Mouse (Mus musculus): ENCODE data around the gene Tlr9.

The Tlr9 gene

DNA sequence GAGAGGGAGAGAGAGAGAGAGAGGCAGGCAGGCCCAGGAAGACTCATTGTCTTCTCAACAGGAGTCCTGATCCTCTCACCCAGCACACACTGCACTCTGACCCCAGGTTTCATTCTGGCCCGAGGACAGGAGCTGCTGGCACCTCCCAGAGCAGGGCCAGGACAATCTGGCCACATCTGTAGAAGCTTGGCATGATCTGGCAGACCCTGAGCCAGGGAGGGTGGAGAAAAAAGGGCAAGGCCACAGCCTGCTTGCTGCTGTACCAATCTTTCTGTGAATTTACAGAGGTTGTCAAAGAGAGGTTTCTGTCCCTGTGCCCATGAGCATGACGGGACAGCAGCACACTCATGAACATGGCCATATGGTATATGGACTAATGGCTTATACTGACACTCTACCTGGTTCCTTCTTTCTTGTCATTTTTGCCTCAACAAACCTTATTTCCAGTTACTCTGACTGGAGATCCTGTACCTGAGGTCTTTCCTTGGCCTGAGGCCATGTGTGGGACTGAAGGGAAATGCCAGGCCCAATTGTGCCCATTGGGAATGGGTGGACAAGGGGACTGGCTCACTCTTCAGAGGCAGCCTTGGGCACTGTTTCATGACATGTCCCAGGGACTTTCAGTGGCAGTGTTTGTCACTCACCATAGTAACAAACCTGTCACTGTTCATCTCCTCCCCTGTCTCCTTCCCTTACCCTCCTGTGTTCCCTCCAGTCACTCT lies 44.7 kb downstream of the Tlr9 start:
- no peak for DNase-seq (ENCODE audit: low read depth, low spot score)

DNA sequence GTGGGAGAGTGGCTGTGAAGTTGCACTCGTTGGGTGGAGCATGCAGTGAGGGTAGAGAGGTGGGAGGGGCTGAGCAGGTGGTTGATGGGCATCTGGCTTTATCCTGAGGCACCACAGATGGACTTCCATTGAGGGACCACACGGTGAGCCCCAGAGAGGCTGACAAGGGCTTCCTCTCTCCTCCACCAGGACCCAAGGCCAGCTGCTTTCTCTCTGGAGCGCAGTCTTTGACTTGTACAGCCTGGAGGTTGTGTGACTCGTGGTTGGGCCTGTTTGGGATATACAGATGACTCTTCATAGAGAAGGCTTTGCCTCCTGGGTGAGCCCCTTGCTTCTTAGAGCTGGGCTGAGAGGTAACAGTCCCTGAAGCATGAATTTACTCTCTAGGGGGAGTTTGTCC lies 46.0 kb downstream of the Tlr9 start:
- no peak for DNase-seq (ENCODE audit: low read depth, low spot score)

DNA sequence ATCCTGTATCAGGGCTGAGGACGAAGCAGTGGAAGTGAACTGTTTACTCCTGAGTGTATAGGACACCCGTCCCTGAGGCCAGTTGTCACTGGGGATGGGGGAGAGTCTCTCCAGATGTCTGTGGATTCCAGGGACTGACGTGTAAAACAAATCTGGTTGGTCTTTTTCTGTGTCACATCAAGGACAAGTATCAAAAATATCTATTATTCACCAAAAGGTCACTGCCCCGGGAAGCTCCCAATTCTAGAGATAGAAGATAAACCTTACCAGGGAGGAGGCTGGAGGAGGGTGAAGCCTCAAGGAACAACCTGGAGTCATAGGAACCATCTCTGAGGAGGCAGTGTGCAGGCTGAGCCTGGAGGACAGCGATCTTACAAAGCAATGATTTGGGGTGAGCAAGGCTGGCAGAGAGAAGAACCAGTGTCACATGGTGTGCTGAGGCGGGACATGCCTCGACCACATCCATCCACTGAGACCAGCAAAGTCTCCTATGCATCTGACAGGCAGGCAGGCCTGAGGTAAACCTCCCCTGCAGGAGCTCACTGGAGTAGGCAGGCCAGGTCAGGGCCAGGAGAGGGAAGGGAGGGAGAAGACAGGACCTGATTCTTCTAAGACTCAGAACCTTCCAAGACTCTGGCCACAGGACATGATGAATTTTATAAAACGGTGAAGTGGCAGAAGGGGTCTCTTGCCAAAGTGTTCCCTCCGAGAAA lies 46.8 kb downstream of the Tlr9 start:
- DNase-seq (ENCODE audit: low read depth, low spot score): no peak

DNA sequence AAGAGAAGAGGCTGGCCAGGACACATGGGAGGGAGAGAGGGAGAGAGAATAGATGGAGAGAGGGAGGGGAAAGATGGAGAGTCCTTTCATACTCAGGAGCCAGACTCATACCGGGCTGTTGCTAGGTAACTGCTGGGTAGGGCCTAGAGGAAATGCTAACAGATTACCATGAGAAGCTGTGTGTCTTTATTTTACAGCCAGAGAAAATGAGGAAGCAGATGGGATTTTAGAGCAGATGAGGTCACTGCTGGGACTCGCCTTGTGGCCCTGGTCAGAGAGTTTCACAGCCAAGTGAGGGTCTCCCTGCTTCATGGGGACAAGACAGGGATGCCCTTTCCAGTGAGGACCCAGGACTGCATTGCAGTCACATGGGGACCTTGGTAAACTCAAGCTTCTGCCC lies 47.5 kb downstream of the Tlr9 start:
- no peak for DNase-seq (ENCODE audit: low read depth, low spot score)

DNA sequence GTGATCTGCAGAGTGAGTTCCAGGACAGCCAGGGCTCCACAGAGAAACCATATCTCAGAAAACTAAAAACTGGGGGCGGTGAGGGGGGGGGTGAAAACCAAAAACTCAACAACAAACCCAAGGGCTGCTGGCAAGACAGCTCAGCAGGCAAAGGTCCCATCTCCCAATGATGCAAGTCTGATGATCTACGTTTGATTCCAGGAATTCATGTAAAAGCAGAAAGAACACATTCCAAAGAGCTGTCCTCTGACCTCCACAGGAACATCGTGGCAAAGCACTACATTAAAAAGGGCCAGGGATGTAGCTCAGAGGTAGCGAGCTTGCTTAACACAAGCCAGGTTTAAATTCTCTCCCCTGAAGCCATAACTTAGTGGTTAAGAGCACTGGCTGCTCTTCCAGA lies 48.3 kb downstream of the Tlr9 start:
- DNase-seq (ENCODE audit: low read depth, low spot score): no peak

DNA sequence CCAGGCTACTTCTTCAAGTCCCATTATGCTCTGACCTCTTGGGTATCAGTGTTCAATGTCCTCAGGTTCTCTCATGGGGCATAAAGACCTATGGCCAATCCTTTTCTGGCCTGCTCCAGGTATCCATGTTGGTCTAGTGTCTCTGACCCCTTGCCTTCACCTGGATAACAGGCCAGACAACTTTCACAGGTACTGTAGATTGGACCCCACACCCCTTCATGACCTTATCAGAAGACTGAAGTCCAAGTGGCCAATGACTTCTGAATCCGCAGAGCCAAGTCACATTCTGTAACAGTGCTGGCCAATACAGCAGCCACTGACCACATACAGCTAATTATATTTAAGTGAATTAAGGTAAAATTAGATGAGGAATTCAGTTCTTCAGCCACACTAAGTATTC lies 49.9 kb downstream of the Tlr9 start:
- DNase-seq (ENCODE audit: low read depth, low spot score): no peak

DNA sequence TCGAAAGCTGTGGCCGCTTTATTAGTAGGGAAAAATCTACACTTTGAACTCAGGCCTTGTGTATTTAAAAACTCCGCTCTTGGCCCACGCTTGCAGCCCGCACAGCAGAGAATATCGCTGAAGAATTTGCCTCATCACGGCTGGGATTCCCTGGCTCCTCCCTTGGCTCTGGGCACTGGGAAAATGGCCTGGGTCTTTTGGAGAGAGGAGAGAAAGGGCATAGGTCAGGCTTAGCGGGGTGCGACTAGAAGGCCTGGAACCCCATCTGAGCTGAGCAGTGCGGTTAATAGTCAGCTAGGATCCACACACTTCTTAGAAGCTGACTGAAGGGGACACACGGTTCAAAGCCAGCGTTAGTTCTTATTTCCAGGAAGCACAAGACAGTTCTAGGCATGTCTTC lies 50.9 kb downstream of the Tlr9 start:
- DNase-seq (ENCODE audit: low read depth, low spot score): no peak

DNA sequence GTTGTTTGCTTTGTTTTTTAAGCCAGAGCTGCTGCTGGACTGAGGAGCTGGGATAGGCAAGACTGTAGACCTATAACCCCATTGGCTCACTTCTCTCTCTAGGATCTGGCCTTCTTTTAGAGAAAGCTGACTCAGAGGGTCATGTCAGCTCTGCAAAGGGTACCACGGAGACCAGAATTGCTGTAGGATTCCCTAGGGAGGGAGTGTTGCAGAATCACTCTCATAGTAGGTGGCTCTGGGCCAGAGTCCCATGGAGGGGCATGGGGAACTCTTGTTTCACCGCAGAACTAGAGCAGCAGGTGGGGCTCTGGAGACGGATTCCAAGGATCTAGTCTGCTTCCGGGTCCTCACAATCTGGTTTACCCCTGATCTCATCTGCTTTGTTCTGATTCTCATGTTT lies 51.4 kb downstream of the Tlr9 start:
- no peak for DNase-seq (ENCODE audit: low read depth, low spot score)

DNA sequence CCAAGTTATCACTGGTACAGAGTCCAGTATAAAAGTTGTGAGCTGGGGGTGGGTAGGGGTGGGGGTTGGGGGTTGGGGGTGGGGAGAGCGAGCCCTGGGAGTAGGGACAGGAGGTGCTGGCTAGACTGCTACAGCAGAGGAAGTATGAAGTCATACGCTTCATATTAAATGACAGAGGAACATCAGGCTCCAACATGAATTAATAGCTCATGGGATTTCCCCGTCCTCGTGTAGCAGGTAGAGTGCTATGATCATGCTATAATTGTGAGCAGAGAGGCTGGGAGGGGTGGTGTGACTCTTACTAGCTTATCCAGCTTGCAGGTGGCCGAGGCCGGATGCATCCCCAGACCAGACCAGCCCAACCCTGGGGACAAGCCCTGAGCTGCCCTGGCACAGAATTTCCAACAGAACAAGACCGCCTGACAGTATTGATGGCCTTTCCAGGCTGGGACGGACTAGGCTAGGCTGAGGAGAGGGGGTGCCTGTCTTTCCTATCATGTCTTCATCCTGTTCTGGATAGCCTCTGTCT lies 52.3 kb downstream of the Tlr9 start:
- DNase-seq (ENCODE audit: low read depth, low spot score): no peak

DNA sequence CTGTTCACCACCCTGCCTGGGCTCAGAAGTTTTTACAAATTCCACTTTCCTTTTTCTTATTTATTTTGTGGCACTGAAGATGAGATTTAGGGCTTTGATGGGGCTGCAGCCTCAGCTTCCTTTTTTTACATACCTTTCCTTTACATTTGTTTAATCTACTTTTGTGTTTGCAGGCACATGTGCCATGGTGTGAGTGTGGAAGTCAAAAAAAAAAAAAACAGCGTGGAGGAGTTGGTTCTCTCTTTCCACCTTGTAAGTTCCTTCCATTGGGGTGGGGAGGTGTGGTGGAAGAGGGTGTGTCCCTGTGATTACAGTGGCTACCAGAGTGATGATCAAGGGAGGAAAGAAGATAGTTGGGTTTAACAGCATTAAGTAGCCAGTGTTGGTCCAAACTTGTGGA lies 53.4 kb downstream of the Tlr9 start:
- no peak for DNase-seq (ENCODE audit: low read depth, low spot score)

All from forelimb bud, embryonic 11.5 days (tissue).